Mouse (Mus musculus): ENCODE measurements at regions not wholly inside any gene's neighbourhood (a gene's known extent, or its start where the extent isn't known, plus 50 kb on each side); places are given as distances from the start of the nearest gene placed in this dataset.

DNA sequence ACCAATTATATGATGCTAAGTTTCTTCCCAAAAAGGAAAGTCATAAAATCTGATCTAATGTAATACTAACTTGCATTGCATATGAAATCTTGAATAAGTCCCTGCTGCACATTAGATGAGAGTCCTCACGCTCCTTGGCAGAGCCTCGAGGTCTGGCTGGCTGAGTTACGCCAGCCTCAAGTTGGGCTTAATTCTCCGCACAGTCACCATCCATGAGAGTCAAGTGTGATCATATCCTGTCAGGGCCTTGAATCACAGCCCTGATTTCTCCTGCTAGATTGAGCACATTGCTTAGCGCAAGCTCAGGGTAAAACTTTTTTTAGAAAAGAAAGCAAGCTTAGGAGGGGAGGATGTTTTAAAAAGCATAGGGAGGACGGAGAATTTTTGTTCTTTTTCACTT lies 208.1 kb upstream of the Veph1 start:
- Histone ChIP-seq H3K4me2 (ENCODE audit: low read depth, low read length) (no peak overlapping the region), H3K27ac (ENCODE audit: low read depth) (no peak overlapping the region), H3K9ac (replicated peaks; ENCODE audit: low read depth, low read length) (no peak overlapping the region), H3K9me3 (replicated peaks; ENCODE audit: control insufficient read depth, low read length) (no peaks in the 10 kb centered on the region), H3K4me1 (ENCODE audit: control insufficient read depth, insufficient read depth) (no peaks in the 10 kb centered on the region), H3K36me3 (replicated peaks; ENCODE audit: control insufficient read depth, insufficient read depth, low read length) (no peaks in the 10 kb centered on the region), H3K4me3 (ENCODE audit: low read depth, low read length) (no peak overlapping the region), H3K27me3 (ENCODE audit: control insufficient read depth, insufficient read depth, low read length) (no peaks in the 10 kb centered on the region)
- DNase-seq (ENCODE audit: low spot score), result no peak
- 66% methylated on average over 6 of the region's 6 CpGs for WGBS
- TF ChIP-seq CTCF (IDR thresholded peaks at IDR 0.05; ENCODE audit: low read depth) (no peak), EP300 (IDR thresholded peaks at IDR 0.05; ENCODE audit: low read depth) (no peak)
- no peak for ATAC-seq (ENCODE audit: insufficient read depth, low read depth)

DNA sequence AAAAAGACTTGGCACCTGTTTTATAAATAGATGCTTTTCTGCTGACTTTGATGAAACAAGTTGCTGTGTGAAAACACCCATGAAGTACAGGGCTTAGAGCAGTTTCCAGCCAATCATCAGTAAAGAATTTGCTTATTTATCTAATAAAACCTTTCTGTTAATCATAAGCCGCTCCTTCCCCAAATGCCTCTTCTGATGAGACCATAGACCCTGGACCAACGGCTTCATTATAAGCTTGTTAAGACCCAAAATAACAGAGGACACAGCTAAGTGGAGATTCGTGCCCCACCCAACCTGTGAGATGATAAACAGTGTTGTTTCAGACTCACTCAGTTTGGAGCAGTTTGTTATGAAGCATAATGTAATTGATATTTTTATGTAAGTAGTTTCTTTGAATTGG lies 207.0 kb upstream of the Veph1 start:
- no peak overlapping the region for H3K9ac ChIP-seq (replicated peaks; ENCODE audit: low read depth, low read length)
- DNase-seq (ENCODE audit: low spot score) (no peak), ATAC-seq (ENCODE audit: insufficient read depth, low read depth) (no peak)
- no peak for TF ChIP-seq CTCF (IDR thresholded peaks at IDR 0.05; ENCODE audit: low read depth)
- no peak for TF ChIP-seq EP300 (IDR thresholded peaks at IDR 0.05; ENCODE audit: low read depth)
- no peak overlapping the region for H3K4me2 ChIP-seq (ENCODE audit: low read depth, low read length)
- H3K27me3 ChIP-seq (ENCODE audit: control insufficient read depth, insufficient read depth, low read length), result no peaks in the 10 kb centered on the region
- no peaks in the 10 kb centered on the region for H3K36me3 ChIP-seq (replicated peaks; ENCODE audit: control insufficient read depth, insufficient read depth, low read length)
- no peaks in the 10 kb centered on the region for H3K9me3 ChIP-seq (replicated peaks; ENCODE audit: control insufficient read depth, low read length)
- H3K4me1 ChIP-seq (ENCODE audit: control insufficient read depth, insufficient read depth), result no peaks in the 10 kb centered on the region
- no peak overlapping the region for H3K4me3 ChIP-seq (ENCODE audit: low read depth, low read length)
- 87% methylated on average over 3 of the region's 3 CpGs for WGBS
- H3K27ac ChIP-seq (ENCODE audit: low read depth), result no peak overlapping the region

DNA sequence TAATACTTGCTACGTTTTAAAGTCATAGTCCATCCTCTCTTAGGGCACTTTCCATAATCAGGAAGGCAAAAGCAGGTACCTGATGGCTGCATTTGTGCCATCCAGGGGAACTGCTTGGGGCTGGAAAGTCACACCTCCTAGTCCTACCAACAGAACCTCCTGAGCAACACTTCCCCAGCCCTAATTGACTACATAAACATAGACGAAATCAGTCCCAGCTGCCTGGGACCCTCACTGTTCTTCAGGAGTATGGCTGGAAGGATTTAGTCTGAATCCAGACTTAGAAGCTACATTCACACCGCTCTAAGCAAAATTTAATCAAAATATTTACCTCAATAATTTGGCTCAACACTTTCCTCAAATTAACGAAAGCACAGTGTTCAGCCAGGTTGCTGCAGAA lies 205.2 kb upstream of the Veph1 start:
- Histone ChIP-seq H3K4me2 (ENCODE audit: low read depth, low read length) (no peak overlapping the region), H3K9me3 (replicated peaks; ENCODE audit: control insufficient read depth, low read length) (no peaks in the 10 kb centered on the region), H3K9ac (replicated peaks; ENCODE audit: low read depth, low read length) (no peak overlapping the region), H3K27ac (ENCODE audit: low read depth) (no peak overlapping the region), H3K27me3 (ENCODE audit: control insufficient read depth, insufficient read depth, low read length) (no peaks in the 10 kb centered on the region), H3K4me1 (ENCODE audit: control insufficient read depth, insufficient read depth) (no peaks in the 10 kb centered on the region), H3K4me3 (ENCODE audit: low read depth, low read length) (no peak overlapping the region), H3K36me3 (replicated peaks; ENCODE audit: control insufficient read depth, insufficient read depth, low read length) (no peaks in the 10 kb centered on the region)
- no peak for ATAC-seq (ENCODE audit: insufficient read depth, low read depth)
- TF ChIP-seq EP300 (IDR thresholded peaks at IDR 0.05; ENCODE audit: low read depth) (no peak), CTCF (IDR thresholded peaks at IDR 0.05; ENCODE audit: low read depth) (no peak)
- DNase-seq (ENCODE audit: low spot score), result no peak
- 82% methylated on average over 4 of the region's 4 CpGs for WGBS

DNA sequence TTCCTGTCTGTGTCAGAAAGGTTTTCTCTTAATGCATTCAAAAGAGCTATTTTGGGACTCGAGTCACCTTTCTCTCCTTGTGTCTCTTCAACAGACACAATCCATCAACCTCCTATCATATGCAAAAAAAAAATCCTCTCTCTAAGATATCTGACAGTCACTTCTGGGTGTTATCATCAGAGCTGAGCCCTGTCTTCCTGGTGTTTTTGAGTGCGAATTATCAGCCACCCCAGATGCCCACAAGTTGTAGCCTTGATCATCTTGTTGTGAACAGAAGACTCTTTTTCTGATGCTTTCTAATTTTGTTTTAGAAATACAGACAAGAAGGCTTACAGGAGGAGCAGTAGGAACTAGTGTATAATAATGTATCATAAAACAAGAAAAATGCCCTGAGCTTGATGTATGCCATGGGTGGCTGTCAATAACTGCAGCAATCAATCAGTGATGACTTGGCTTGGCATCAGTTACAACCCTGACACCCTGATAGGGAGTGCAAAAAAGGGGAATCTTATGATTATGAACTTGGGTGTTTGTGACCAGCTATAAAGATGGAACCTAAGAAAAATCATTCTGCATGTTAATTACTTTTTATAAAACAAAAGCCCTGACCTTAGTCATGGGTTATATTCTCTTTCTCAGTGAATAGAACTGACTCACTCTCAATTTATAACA lies 197.9 kb upstream of the Veph1 start:
- no peak for DNase-seq (ENCODE audit: low spot score)
- no peaks in the 10 kb centered on the region for H3K36me3 ChIP-seq (replicated peaks; ENCODE audit: control insufficient read depth, insufficient read depth, low read length)
- no peak overlapping the region for H3K9ac ChIP-seq (replicated peaks; ENCODE audit: low read depth, low read length)
- H3K4me2 ChIP-seq (ENCODE audit: low read depth, low read length), result no peak overlapping the region
- no peaks in the 10 kb centered on the region for H3K27me3 ChIP-seq (ENCODE audit: control insufficient read depth, insufficient read depth, low read length)
- no peak for TF ChIP-seq CTCF (IDR thresholded peaks at IDR 0.05; ENCODE audit: low read depth)
- TF ChIP-seq EP300 (IDR thresholded peaks at IDR 0.05; ENCODE audit: low read depth), result no peak
- H3K27ac ChIP-seq (ENCODE audit: low read depth), result no peak overlapping the region
- H3K4me3 ChIP-seq (ENCODE audit: low read depth, low read length), result no peak overlapping the region
- 33% methylated on average over 2 of the region's 2 CpGs for WGBS
- no peaks in the 10 kb centered on the region for H3K4me1 ChIP-seq (ENCODE audit: control insufficient read depth, insufficient read depth)
- no peaks in the 10 kb centered on the region for H3K9me3 ChIP-seq (replicated peaks; ENCODE audit: control insufficient read depth, low read length)
- no peak for ATAC-seq (ENCODE audit: insufficient read depth, low read depth)

DNA sequence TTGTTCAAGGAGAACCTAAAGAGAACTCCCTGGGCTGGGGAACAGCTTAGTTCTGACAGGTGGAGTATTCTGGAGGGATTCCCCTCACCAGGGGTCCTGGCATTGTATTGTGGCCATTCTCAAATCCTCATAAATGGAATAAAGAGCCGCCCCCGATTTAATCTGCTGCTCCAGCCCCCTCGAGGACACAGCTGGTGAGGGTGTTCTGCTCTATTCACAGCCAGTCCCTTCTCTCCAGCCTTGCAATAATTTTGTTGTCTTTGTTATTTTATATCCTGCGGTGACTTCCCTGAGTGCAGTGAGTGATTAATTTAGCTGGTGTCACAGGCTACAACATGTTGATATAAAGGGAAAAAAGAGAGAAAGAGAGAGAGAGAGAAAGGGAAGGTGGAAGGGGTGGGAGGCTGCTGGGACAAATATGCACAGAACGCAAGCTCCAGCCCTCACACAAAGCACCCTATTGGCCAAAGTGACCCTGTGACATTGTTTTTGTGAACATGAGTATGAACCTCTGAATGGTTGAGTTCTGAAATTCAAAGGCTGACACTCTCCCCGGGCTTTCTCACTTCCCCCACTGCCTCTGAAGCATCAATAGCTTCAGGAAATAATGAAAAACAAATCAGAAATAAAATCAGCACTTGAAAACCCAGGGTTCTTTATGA lies 194.2 kb upstream of the Veph1 start:
- no peak overlapping the region for H3K4me3 ChIP-seq (ENCODE audit: low read depth, low read length)
- WGBS, result 66% methylated on average over 6 of the region's 6 CpGs
- H3K9me3 ChIP-seq (replicated peaks; ENCODE audit: control insufficient read depth, low read length), result no peaks in the 10 kb centered on the region
- DNase-seq (ENCODE audit: low spot score) (no peak), ATAC-seq (ENCODE audit: insufficient read depth, low read depth) (no peak)
- H3K4me1 ChIP-seq (ENCODE audit: control insufficient read depth, insufficient read depth), result no peaks in the 10 kb centered on the region
- TF ChIP-seq EP300 (IDR thresholded peaks at IDR 0.05; ENCODE audit: low read depth) (no peak), CTCF (IDR thresholded peaks at IDR 0.05; ENCODE audit: low read depth) (no peak)
- H3K27ac ChIP-seq (ENCODE audit: low read depth), result no peak overlapping the region
- no peaks in the 10 kb centered on the region for H3K36me3 ChIP-seq (replicated peaks; ENCODE audit: control insufficient read depth, insufficient read depth, low read length)
- no peak overlapping the region for H3K4me2 ChIP-seq (ENCODE audit: low read depth, low read length)
- no peaks in the 10 kb centered on the region for H3K27me3 ChIP-seq (ENCODE audit: control insufficient read depth, insufficient read depth, low read length)
- no peak overlapping the region for H3K9ac ChIP-seq (replicated peaks; ENCODE audit: low read depth, low read length)

DNA sequence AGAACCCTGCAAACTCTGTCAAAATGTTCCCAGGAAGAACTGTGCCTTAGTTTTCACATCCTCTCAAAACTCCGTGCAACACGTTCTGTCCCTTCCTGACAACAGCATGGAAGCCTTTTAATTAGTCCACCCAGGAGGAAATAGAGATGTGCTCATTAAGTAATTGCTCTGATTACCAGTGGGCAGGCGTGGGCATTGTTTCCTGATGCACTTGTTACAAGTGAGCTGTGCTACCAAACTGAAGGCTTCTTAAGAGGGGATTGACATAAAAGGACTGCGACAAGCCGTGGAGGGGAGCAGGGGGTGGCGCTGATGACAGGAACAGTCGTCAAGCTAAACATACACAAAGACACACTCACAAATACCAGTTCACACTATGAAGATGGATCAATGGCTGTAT lies 192.1 kb upstream of the Veph1 start:
- 61% methylated on average over 7 of the region's 7 CpGs for WGBS
- H3K9me3 ChIP-seq (replicated peaks; ENCODE audit: control insufficient read depth, low read length), result no peaks in the 10 kb centered on the region
- no peak for TF ChIP-seq CTCF (IDR thresholded peaks at IDR 0.05; ENCODE audit: low read depth)
- TF ChIP-seq EP300 (IDR thresholded peaks at IDR 0.05; ENCODE audit: low read depth), result no peak
- no peak overlapping the region for H3K4me2 ChIP-seq (ENCODE audit: low read depth, low read length)
- no peaks in the 10 kb centered on the region for H3K27me3 ChIP-seq (ENCODE audit: control insufficient read depth, insufficient read depth, low read length)
- ATAC-seq (ENCODE audit: insufficient read depth, low read depth) (no peak), DNase-seq (ENCODE audit: low spot score) (no peak)
- no peaks in the 10 kb centered on the region for H3K4me1 ChIP-seq (ENCODE audit: control insufficient read depth, insufficient read depth)
- H3K36me3 ChIP-seq (replicated peaks; ENCODE audit: control insufficient read depth, insufficient read depth, low read length), result no peaks in the 10 kb centered on the region
- H3K27ac ChIP-seq (ENCODE audit: low read depth), result no peak overlapping the region
- no peak overlapping the region for H3K9ac ChIP-seq (replicated peaks; ENCODE audit: low read depth, low read length)
- no peak overlapping the region for H3K4me3 ChIP-seq (ENCODE audit: low read depth, low read length)

Measured in heart, postnatal 0 days (tissue).